In genomic region chr3:146009859-146010645, GRCm38 (mm10) we compare ENCODE assay signal across 11 mouse cellular contexts. TPM values are rescaled to one million over a fixed set of nuclear protein-coding genes. Genes with fewer than 3 reads are reported as not detected.
DNase-seq lines count a peak whose midpoint lies in the region; ATAC-seq lines count a peak whose summit lies in the region.
"Had no signal": no experiment of that assay in that cellular context is flagged by ENCODE, and none has a peak within 500 bp of the region (broad histone marks: within the 10 kb centered on the region; RNA-seq: fewer than 3 reads in every experiment).

No protein-coding gene starts in this region.

- 84% methylated on average over 19 of the region's 20 CpGs for WGBS in midbrain, embryonic 11.5 days

- DNase-seq in heart, adult 18-20 months = peak; percentile 52 to 53
- no peak for DNase-seq in heart, postnatal 36 days
- peak; percentile 76 for DNase-seq in Muller cell, postnatal 12 days (ENCODE audit: inconsistent ontology term)
- DNase-seq in fibroblast of lung, adult 2 months (ENCODE audit: low read depth) = peak; percentile 68
- peak; percentile 54 to 63 for DNase-seq in kidney, postnatal 4 days
- no peak for DNase-seq in left cerebral cortex, adult 8-10 months (ENCODE audit: low spot score in 2 of 2)
- no peak for DNase-seq in c-Kit-positive CD71-positive TER-119-positive erythroid progenitor cells, embryonic 14.5 days (ENCODE audit: low spot score)
- no peak for DNase-seq in midbrain, embryonic 11.5 days (ENCODE audit: low spot score, missing footprints)
- DNase-seq: cerebellum, adult 9-10 months had no signal

- H3K9me3 ChIP-seq in midbrain, embryonic 11.5 days (ENCODE audit: control insufficient read depth, low read length) = no peaks in the 10 kb centered on the region

- H3K36me3 ChIP-seq in midbrain, embryonic 11.5 days (ENCODE audit: control insufficient read depth, insufficient read depth, low read length) = peaks cover 2% of the 10 kb centered on the region; the same call in 1 of the 2 replicates

- H3K4me3 ChIP-seq in midbrain, embryonic 11.5 days (ENCODE audit: low read depth, low read length) = no peak overlapping the region

- no peaks in the 10 kb centered on the region for H3K4me1 ChIP-seq in midbrain, embryonic 11.5 days (ENCODE audit: control insufficient read depth, insufficient read depth, low read length)

- ATAC-seq in midbrain, embryonic 11.5 days (ENCODE audit: low FRiP score) = no peak
- ATAC-seq: hindbrain, embryonic 16.5 days; midbrain, embryonic 16.5 days had no signal

- H3K27ac ChIP-seq in midbrain, embryonic 11.5 days (ENCODE audit: low read depth, low read length) = no peak overlapping the region

- no peak overlapping the region for H3K9ac ChIP-seq in midbrain, embryonic 11.5 days (ENCODE audit: low read length)

- no peaks in the 10 kb centered on the region for H3K27me3 ChIP-seq in midbrain, embryonic 11.5 days (ENCODE audit: control insufficient read depth, insufficient read depth, low read length)

- no peak overlapping the region for H3K4me2 ChIP-seq in midbrain, embryonic 11.5 days

- intact Hi-C loops in heart, postnatal 36 days (cut with DNase I) = no loop called here

RNA-seq across cellular contexts. Expression of gene Syde2, which starts 22.4 kb away (rescaled TPM):
- 10 to 100 TPM; 16.2 to 16.7 TPM for total RNA-seq in heart, adult 18-20 months (2021)
- 10 to 100 TPM; 13.8 to 18.6 TPM for total RNA-seq in heart, postnatal 36 days (2021)
- 1 to 10 TPM; 2.4 to 3.4 (median 3.1) TPM for total RNA-seq in left cerebral cortex, adult 8-10 months (2022)
- polyA plus RNA-seq in midbrain, embryonic 11.5 days (2014; fragmentation: Nextera tagmentation; extraction: Ambion mirVana) = 0.93 and 1.1 TPM in 2 replicates

Comparison
In these comparisons a context has a peak if more than half of its experiments do, and no peak if none do; other contexts are left out.
1. DNase-seq: peak in heart, adult 18-20 months (2 of 2), Muller cell, postnatal 12 days (single experiment), fibroblast of lung, adult 2 months (single experiment) and kidney, postnatal 4 days (2 of 2); none in heart, postnatal 36 days (0 of 2), left cerebral cortex, adult 8-10 months (0 of 2), c-Kit-positive CD71-positive TER-119-positive erythroid progenitor cells, embryonic 14.5 days (single experiment) and midbrain, embryonic 11.5 days (single experiment).